Mouse (Mus musculus) Patski (cell line): ENCODE data around the gene Slc4a7. TPM values are rescaled to one million over a fixed set of nuclear protein-coding genes. Genes with fewer than 3 reads are reported as not detected.
A peak's percentile ranks its signal among the peaks of the same experiment; 100 is the strongest.
"Not testable (repeated sequence)": the region's sequence is repeated elsewhere in the genome, so short reads cannot be mapped to it uniquely, and the experiment has no call there.

Experiments used
- ATAC-seq: fragments of 100-300 bp; one replicate; pipeline ENCODE4 v1.8.0; 2021
- CTCF ChIA-PET: fragments of 350-600 bp; sonication (Branson Sonifier 250); formaldehyde crosslinking; loops from one replicate; lab custom pipeline; 2022; ENCODE audit warnings: inconsistent platforms; lab: Charles Lee
- POLR2A ChIA-PET: fragments of 350-600 bp; sonication (Branson Sonifier 250); formaldehyde crosslinking; loops from one replicate; lab custom pipeline; 2022; ENCODE audit warnings: antibody characterized with exemption, inconsistent platforms; lab: Charles Lee
- DNase-seq: peaks from one replicate; pipeline ENCODE4 v3.0.0-alpha.2; 2011; ENCODE audit warnings: low read depth, low spot score
- H3K27me3 ChIP-seq: fragments of 371-371 bp; one replicate; pipeline ENCODE4 v1.5.1; 2021
- CTCF ChIP-seq: fragments of 100-300 bp; IDR thresholded peaks from one replicate; pipeline ENCODE4 v1.5.1; 2021
- in situ Hi-C: fragments of 300-500 bp; cut with MboI; formaldehyde crosslinking; loops from 3 replicates; pipeline ENCODE4 v1.11.1; 2018; ENCODE audit warnings: low pct_unique_long_range_greater_than_20kb, mixed read lengths
- polyA plus RNA-seq: library from polyadenylated mRNA; unstranded; gene quantifications from one replicate; pipeline ENCODE4 v1.2.3, GENCODE M21; 2021

The Slc4a7 gene
- polyA plus RNA-seq, 1 experiment from 2014 or later, result 18.8 TPM

GRCm38 (mm10) chr14:14799861-14800260, 97.8 kb downstream of the Slc4a7 start:
- ChIA-PET CTCF (no interaction called here), POLR2A (no interaction called here)
- DNase-seq (no peak), ATAC-seq (no peak)
- no peak for TF ChIP-seq CTCF
- H3K27me3 ChIP-seq, result no peaks in the 10 kb centered on the region
- in situ Hi-C loops, result no loop called here

DNA sequence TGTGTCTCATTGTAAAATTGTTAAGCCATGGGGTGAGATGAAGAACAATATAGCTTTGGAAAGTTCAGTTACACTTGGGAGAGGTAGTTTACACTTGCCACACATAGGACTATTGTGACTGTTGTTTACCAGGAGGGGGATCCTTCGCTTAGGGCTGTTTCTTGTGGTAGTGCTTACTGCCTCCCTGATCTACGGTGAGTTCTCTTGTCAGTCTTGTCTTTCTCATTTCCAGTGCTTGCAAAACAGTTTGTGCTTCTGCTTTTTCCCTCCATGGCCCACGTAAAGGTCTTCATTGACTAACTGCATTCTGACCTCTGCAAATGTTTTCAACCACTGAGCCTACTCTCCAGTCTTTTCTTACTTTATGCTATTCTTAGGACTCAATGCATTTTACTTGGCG, 98.3 kb downstream of the Slc4a7 start:
- TF ChIP-seq CTCF, result no peak
- POLR2A ChIA-PET, result no interaction called here
- no peaks in the 10 kb centered on the region for H3K27me3 ChIP-seq
- CTCF ChIA-PET, result no interaction called here
- in situ Hi-C loops, result no loop called here
- ATAC-seq (no peak), DNase-seq (no peak)

DNA sequence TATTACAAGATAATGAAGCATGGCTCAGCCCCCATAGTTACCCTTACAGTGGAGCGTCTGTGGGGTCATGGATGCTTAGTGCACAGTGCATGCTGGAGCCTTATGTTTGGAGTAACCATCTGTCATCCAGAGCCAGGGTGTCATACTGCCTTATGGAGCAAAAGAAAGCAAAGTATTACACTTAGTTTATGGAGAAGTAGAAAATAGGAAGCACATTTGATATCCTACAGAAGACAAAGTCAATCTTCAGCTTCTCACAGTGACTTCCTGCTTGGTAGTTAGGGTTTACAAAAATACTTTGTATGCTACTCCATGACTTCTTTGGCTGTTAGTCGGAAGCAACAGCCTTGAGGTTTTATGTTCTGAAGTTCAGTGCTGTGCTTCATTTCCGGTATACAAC, 98.7 kb downstream of the Slc4a7 start:
- H3K27me3 ChIP-seq, result no peaks in the 10 kb centered on the region
- ChIA-PET POLR2A (no interaction called here), CTCF (no interaction called here)
- TF ChIP-seq CTCF, result no peak
- ATAC-seq (no peak), DNase-seq (no peak)
- in situ Hi-C loops, result no loop called here

DNA sequence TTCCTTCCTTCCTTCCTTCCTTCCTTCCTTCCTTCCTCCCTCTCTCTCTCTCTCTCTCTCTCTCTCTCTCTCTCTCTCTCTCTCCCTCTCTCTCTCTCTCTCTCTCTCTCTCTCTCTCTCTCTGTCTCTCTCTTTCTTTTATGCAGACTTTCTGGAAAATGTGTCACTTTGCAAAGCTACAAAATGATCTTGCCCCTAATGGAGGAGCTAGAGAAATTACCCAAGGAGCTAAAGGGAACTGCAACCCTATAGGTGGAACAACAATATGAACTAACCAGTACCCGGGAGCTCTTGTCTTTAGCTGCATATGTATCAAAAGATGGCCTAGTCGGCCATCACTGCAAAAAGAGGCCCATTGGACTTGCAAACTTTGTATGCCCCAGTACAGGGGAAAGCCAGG, 101.0 kb downstream of the Slc4a7 start, which contains the start of gene Nek10:
TSS of gene Nek10 (plus strand) at position 301 of the 400 bp plus-strand sequence.
- POLR2A ChIA-PET, ATAC-seq, in situ Hi-C loops: not testable (repeated sequence)

GRCm38 (mm10) chr14:14803921-14804517, 101.9 kb downstream of the Slc4a7 start:
- ATAC-seq (peak; percentile 21), DNase-seq (no peak)
- TF ChIP-seq CTCF, result no peak
- ChIA-PET POLR2A (no interaction called here), CTCF (no interaction called here)
- no peaks in the 10 kb centered on the region for H3K27me3 ChIP-seq
- in situ Hi-C loops, result no loop called here

More for the DNA sequence above, 101.0 kb downstream of the Slc4a7 start, which contains the start of gene Nek10:
- DNase-seq, CTCF ChIA-PET, H3K27me3 ChIP-seq: not testable (repeated sequence)

GRCm38 (mm10) chr14:14804518-14805212, 102.6 kb downstream of the Slc4a7 start:
- no peak for TF ChIP-seq CTCF
- ChIA-PET CTCF (interaction anchor here (0.8 kb wide), 1 partner anchor 32 kb away, joined by 3 read pairs; no protein-coding TSS in a partner anchor), POLR2A (no interaction called here)
- H3K27me3 ChIP-seq, result no peaks in the 10 kb centered on the region
- in situ Hi-C loops, result no loop called here
- ATAC-seq (peak; percentile 17), DNase-seq (no peak)

- ATAC-seq (peak; percentile 82), DNase-seq (peak; percentile 51)
- ChIA-PET POLR2A (no interaction called here), CTCF (interaction anchor here (1.2 kb wide), 1 partner anchor 23 kb away, joined by 3 read pairs; no protein-coding TSS in a partner anchor)
- H3K27me3 ChIP-seq, result no peaks in the 10 kb centered on the region
- no peak for TF ChIP-seq CTCF
- in situ Hi-C loops, result no loop called here
These were observed 130.6 kb downstream of the Slc4a7 start for GRCm38 (mm10) chr14:14832520-14833240.

GRCm38 (mm10) chr14:14833498-14833897, 131.4 kb downstream of the Slc4a7 start:
- H3K27me3 ChIP-seq, result no peaks in the 10 kb centered on the region
- ChIA-PET CTCF (no interaction called here), POLR2A (no interaction called here)
- in situ Hi-C loops, result no loop called here
- no peak for TF ChIP-seq CTCF
- DNase-seq, result no peak
- ATAC-seq, result no peak

DNA sequence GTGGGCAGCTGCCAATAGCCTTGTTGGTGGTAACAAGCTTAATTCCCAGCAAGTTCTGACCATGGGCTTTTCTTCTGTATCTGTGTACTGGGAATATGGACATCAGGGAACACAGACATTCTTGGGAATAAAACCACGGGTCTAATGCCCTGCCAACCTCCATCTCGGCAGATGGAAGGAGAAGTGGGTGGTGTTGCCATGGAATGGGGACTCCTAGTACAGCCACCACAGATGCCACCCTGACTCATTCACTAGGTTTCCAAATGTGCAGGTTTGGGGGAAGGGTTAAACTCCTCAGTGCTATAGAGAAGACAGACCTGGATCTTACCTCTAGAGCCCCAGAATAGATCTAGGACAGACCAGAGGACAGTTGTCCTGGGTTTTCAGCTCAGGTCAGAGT, 132.2 kb downstream of the Slc4a7 start:
- ATAC-seq (no peak), DNase-seq (no peak)
- ChIA-PET POLR2A (no interaction called here), CTCF (no interaction called here)
- in situ Hi-C loops, result no loop called here
- no peak for TF ChIP-seq CTCF
- H3K27me3 ChIP-seq, result no peaks in the 10 kb centered on the region

GRCm38 (mm10) chr14:14837627-14838026, 135.5 kb downstream of the Slc4a7 start:
- CTCF ChIA-PET, result interaction anchor here (1.8 kb wide), 1 partner anchor 11 kb away, joined by 4 read pairs; no protein-coding TSS in a partner anchor
- in situ Hi-C loops, result no loop called here
- POLR2A ChIA-PET, result no interaction called here
- DNase-seq (no peak), ATAC-seq (no peak)
- no peaks in the 10 kb centered on the region for H3K27me3 ChIP-seq
- TF ChIP-seq CTCF, result no peak

DNA sequence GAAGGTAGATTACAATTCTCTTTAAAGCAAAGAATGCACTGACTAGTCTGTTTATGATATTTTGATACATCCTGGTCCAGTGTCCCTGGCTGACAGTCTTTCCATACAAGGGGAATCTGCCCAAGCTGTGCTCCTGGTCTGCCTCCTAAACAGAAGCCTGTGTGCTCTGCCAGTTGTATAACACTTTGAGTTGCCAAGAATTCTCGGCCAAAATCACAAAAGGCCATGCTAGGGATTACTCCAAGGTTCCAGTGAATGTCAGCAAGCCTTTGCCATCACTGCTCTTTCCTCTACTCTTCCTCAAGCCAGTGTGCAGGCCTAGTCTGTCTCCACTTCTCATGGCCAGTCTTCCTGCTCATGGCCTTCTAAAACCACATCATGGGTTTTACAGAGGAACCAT, 136.0 kb downstream of the Slc4a7 start:
- POLR2A ChIA-PET, result no interaction called here
- CTCF ChIA-PET, result no interaction called here
- in situ Hi-C loops, result no loop called here
- TF ChIP-seq CTCF, result no peak
- no peaks in the 10 kb centered on the region for H3K27me3 ChIP-seq
- ATAC-seq (no peak), DNase-seq (no peak)
